Mouse (Mus musculus) kidney, adult 2 months (tissue): ENCODE measurements at regions not wholly inside any gene's neighbourhood (a gene's known extent, or its start where the extent isn't known, plus 50 kb on each side); places are given as distances from the start of the nearest gene placed in this dataset.
"Not testable (repeated sequence)": the region's sequence is repeated elsewhere in the genome, so short reads cannot be mapped to it uniquely, and the experiment has no call there.

Experiments used
- DNase-seq: peaks from one replicate; pipeline ENCODE4 v3.0.0; 2021
- H3K27ac ChIP-seq: fragments of 200-500 bp; 2 replicates; pipeline ENCODE4 v1.5.1; 2012; ENCODE audit warnings: low read depth, low read length, control low read depth, inconsistent platforms; ENCODE audit not compliant: insufficient read depth
- H3K27me3 ChIP-seq: fragments of 200-500 bp; replicated peaks from 2 replicates; pipeline ENCODE4 v1.6.1; 2012; ENCODE audit warnings: mild to moderate bottlenecking, moderate library complexity, low read length, inconsistent platforms; ENCODE audit not compliant: control insufficient read depth, insufficient read depth
- H3K36me3 ChIP-seq: fragments of 200-500 bp; 2 replicates; pipeline ENCODE4 v1.6.1; 2012; ENCODE audit warnings: mild to moderate bottlenecking, moderate library complexity, low read length, inconsistent platforms; ENCODE audit not compliant: control insufficient read depth, insufficient read depth
- H3K4me1 ChIP-seq: fragments of 200-500 bp; 2 replicates; pipeline ENCODE4 v1.6.1; 2011; ENCODE audit warnings: low read length; ENCODE audit not compliant: control insufficient read depth, insufficient read depth
- H3K4me3 ChIP-seq: fragments of 200-500 bp; 2 replicates; pipeline ENCODE4 v1.5.1; 2011; ENCODE audit warnings: mild to moderate bottlenecking, low read depth, low read length, control low read depth; ENCODE audit not compliant: insufficient read depth
- WGBS: fragments of 180-500 bp; shearing (Covaris S2); methylation state at CpG from one replicate; pipeline ENCODE4 v1.1.7; 2018; 5-methylcytosine and 5-hydroxymethylcytosine counted together

DNA sequence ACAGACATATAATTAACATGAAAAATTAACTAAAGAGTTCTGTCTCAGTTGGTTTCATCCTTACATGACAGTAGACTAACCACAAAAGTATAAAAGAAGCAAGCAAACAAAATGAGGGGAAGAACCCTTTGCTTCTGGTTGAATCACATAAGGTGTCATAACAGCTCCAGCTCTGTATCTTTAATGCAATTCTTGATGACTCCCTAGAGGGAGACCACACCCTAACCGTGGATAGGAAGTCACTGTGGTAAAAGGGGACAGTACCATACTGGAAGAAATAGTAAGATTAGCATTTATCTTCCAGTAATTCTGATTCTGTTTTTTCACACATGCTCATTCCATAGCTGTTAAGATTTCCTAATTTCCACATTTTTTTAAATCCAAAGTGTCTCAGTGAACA, 233.2 kb downstream of the Samd9l start:
- not testable (repeated sequence) for H3K27ac ChIP-seq, H3K36me3 ChIP-seq, H3K4me3 ChIP-seq, H3K4me1 ChIP-seq, H3K27me3 ChIP-seq, DNase-seq
- 33% methylated on average over 1 of the region's 1 CpGs for WGBS

- DNase-seq, H3K27me3 ChIP-seq, H3K4me3 ChIP-seq, H3K27ac ChIP-seq, H3K4me1 ChIP-seq, H3K36me3 ChIP-seq: not testable (repeated sequence)
- 47% methylated on average over 2 of the region's 2 CpGs for WGBS
Measured at GRCm38 (mm10) chr6:3151901-3152300, 247.5 kb downstream of the Samd9l start.

GRCm38 (mm10) chr6:3137823-3138222, 261.5 kb downstream of the Samd9l start:
- H3K27ac ChIP-seq, DNase-seq, H3K4me3 ChIP-seq, H3K36me3 ChIP-seq, H3K4me1 ChIP-seq, H3K27me3 ChIP-seq: not testable (repeated sequence)
- WGBS = 84% methylated on average over 3 of the region's 3 CpGs

GRCm38 (mm10) chr6:3133763-3134162, 265.6 kb downstream of the Samd9l start:
- DNase-seq, H3K27me3 ChIP-seq, H3K36me3 ChIP-seq, H3K4me3 ChIP-seq, H3K4me1 ChIP-seq, H3K27ac ChIP-seq: not testable (repeated sequence)
- 90% methylated on average over 4 of the region's 4 CpGs for WGBS

DNA sequence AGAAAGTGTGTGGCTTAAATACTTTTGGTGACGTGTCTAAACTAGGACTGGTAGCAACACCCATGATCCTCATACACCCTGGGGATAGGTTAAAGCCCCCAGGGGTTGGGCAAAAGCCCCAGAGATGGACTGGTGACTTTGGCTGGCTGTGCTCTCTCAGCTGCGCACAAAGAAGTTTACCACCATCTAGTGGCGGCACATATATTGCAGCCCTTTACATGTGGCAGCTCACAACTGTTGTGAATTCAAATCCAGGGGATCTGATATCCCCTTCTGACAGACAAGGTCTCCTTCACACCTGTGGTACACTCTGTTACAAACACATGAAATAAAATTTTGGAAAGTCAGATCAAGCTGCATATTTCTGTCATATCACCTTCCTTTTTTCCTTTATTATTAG, 283.1 kb downstream of the Samd9l start:
- 21% methylated on average over 2 of the region's 3 CpGs for WGBS
- H3K27me3 ChIP-seq, H3K27ac ChIP-seq, DNase-seq, H3K4me3 ChIP-seq, H3K36me3 ChIP-seq, H3K4me1 ChIP-seq: not testable (repeated sequence)
